Mouse (Mus musculus) CD4-positive naive resting alpha-beta T cell, adult 57 days (primary cell): ENCODE results near the gene Otogl. TPM values are rescaled to one million over a fixed set of nuclear protein-coding genes. Genes with fewer than 3 reads are reported as not detected.

ENCODE experiments used
- total RNA-seq: library from RNA; stranded (reverse); gene quantifications from one replicate; pipeline ENCODE4 v1.2.4, GENCODE M21; 2023

The Otogl gene
- total RNA-seq: not detected

GRCm38 (mm10) chr10:107912084-107912573 lies at the start of gene Otogl:
Gene Otogl, minus strand, starts transcription at chr10:107912134.

GRCm38 (mm10) chr10:107719806-107720205 lies 192.1 kb downstream of the Otogl start, which contains the start of gene Ptprq:
Gene Ptprq, minus strand, starts transcription at chr10:107720051.

Other genes with a start within 250 kb of the Otogl start
- 0.18 TPM for gene Ptprq, start 192.1 kb downstream of the Otogl start, total RNA-seq